Comparison of ENCODE assay signal across 9 mouse cellular contexts in genomic region chr2:157069355-157069735, GRCm38 (mm10). TPM values are rescaled to one million over a fixed set of nuclear protein-coding genes. Genes with fewer than 3 reads are reported as not detected.
DNase-seq lines count a peak whose midpoint lies in the region; ATAC-seq and TF ChIP-seq lines count a peak whose summit lies in the region.
"Had no signal": no experiment of that assay in that cellular context is flagged by ENCODE, and none has a peak within 500 bp of the region (broad histone marks: within the 10 kb centered on the region; RNA-seq: fewer than 3 reads in every experiment).

No protein-coding gene starts in this region.

- H3K9me3 ChIP-seq in forebrain, embryonic 15.5 days: no peaks in the 10 kb centered on the region
- no peaks in the 10 kb centered on the region for H3K9me3 ChIP-seq in limb, embryonic 10.5 days (replicated peaks)

- 0 out of 2 replicates have a peak overlapping the region, but pooled peaks have one; percentile 19 for H3K27ac ChIP-seq in bone marrow, adult 2 months (ENCODE audit: control insufficient read depth, insufficient read depth, low read depth, low read length, poor library complexity)
- H3K27ac ChIP-seq in forebrain, embryonic 15.5 days (replicated peaks): peak overlapping the region; percentile 35
- H3K27ac ChIP-seq in limb, embryonic 10.5 days: peak overlapping the region; percentile 39; the same call in 1 of the 2 replicates
- peak overlapping the region; percentile 72 for H3K27ac ChIP-seq in small intestine, adult 2 months (ENCODE audit: insufficient read depth, low read depth, low read length)

- H3K4me1 ChIP-seq in bone marrow, adult 2 months (ENCODE audit: control insufficient read depth, insufficient read depth, low read length): peaks cover 4% of the 10 kb centered on the region
- peaks cover 95% of the 10 kb centered on the region for H3K4me1 ChIP-seq in forebrain, embryonic 15.5 days
- peaks cover 65% of the 10 kb centered on the region for H3K4me1 ChIP-seq in limb, embryonic 10.5 days
- H3K4me1 ChIP-seq in small intestine, adult 2 months (ENCODE audit: control insufficient read depth, insufficient read depth, insufficient read length, low read length): peaks cover 61% of the 10 kb centered on the region

- 0 out of 2 replicates have a peak overlapping the region, but pooled peaks have one; percentile 0 for H3K4me2 ChIP-seq in forebrain, embryonic 15.5 days (replicated peaks)

- TF ChIP-seq CTCF in bone marrow, adult 2 months (IDR thresholded peaks at IDR 0.05; ENCODE audit: control insufficient read depth, insufficient read depth, low read length): no peak
- TF ChIP-seq CTCF in small intestine, adult 2 months (IDR thresholded peaks at IDR 0.05; ENCODE audit: extremely low read depth, insufficient read length, insufficient replicate concordance, low read depth, low read length): no peak

- peak overlapping the region; percentile 16; the same call in 1 of the 2 replicates for H3K9ac ChIP-seq in forebrain, embryonic 15.5 days (replicated peaks)

- TF ChIP-seq POLR2A in bone marrow, adult 2 months (IDR thresholded peaks at IDR 0.05; ENCODE audit: borderline replicate concordance, control insufficient read depth, low read depth, low read length): no peak
- no peak for TF ChIP-seq POLR2A in small intestine, adult 2 months (IDR thresholded peaks at IDR 0.05; ENCODE audit: low read depth, low read length)

- peak; percentile 59 for DNase-seq in gastrocnemius, postnatal 10 days
- no peak for DNase-seq in gastrocnemius, adult 18-20 months (ENCODE audit: low spot score)
- DNase-seq in limb, embryonic 10.5 days (ENCODE audit: low spot score): no peak
- no peak for DNase-seq in layer of hippocampus, adult 11-12 months (ENCODE audit: low spot score)

- H3K4me3 ChIP-seq in bone marrow, adult 2 months (replicated peaks; ENCODE audit: control insufficient read depth, low read depth, low read length): no peak overlapping the region
- no peak overlapping the region for H3K4me3 ChIP-seq in forebrain, embryonic 15.5 days
- H3K4me3 ChIP-seq in limb, embryonic 10.5 days: no peak overlapping the region
- no peak overlapping the region for H3K4me3 ChIP-seq in small intestine, adult 2 months (ENCODE audit: low read depth, low read length)

- no peak; the same call in 1 of the 2 replicates for ATAC-seq in forebrain, embryonic 15.5 days (replicated peaks)
- ATAC-seq in CD4-positive, CD25-positive, alpha-beta regulatory T cell, adult 4 months: no peak

- no peaks in the 10 kb centered on the region for H3K27me3 ChIP-seq in forebrain, embryonic 15.5 days
- no peaks in the 10 kb centered on the region for H3K27me3 ChIP-seq in limb, embryonic 10.5 days (ENCODE audit: low read depth, poor library complexity, severe bottlenecking)
- H3K27me3 ChIP-seq in small intestine, adult 2 months (ENCODE audit: control insufficient read depth, insufficient read depth, low read length): no peaks in the 10 kb centered on the region
- H3K27me3 ChIP-seq: CH12.LX had no signal

- WGBS in bone marrow, adult 2 months: 27% methylated on average over 3 of the region's 3 CpGs
- WGBS in forebrain, embryonic 15.5 days: 33% methylated on average over 3 of the region's 3 CpGs
- WGBS in limb, embryonic 10.5 days: 59% methylated on average over 3 of the region's 3 CpGs
- 63% methylated on average over 3 of the region's 3 CpGs for WGBS in small intestine, adult 2 months

- peaks cover 8% of the 10 kb centered on the region for H3K36me3 ChIP-seq in forebrain, embryonic 15.5 days
- H3K36me3 ChIP-seq in limb, embryonic 10.5 days: peaks cover 79% of the 10 kb centered on the region
- H3K36me3 ChIP-seq in small intestine, adult 2 months (ENCODE audit: control insufficient read depth, insufficient read depth, low read length): no peaks in the 10 kb centered on the region

RNA-seq across cellular contexts. Expression of gene Soga1, which starts 9.7 kb away (rescaled TPM):
- 10 to 100 TPM; 15.4 to 20.3 TPM for total RNA-seq in gastrocnemius, postnatal 10 days (2021)
- total RNA-seq in gastrocnemius, adult 18-20 months (2021): 1 to 10 TPM; 2.7 to 3.9 TPM
- polyA plus RNA-seq in bone marrow, adult 2 months (2011; ENCODE audit: insufficient read depth, insufficient read length, low replicate concordance, missing spikeins): 3.0 and 5.0 TPM in 2 replicates
- polyA plus RNA-seq in forebrain, embryonic 15.5 days (2015; fragmentation: Nextera tagmentation; extraction: Ambion mirVana): 5.7 and 8.2 TPM in 2 replicates
- 5.3 and 5.7 TPM in 2 replicates for polyA plus RNA-seq in limb, embryonic 10.5 days (2016; fragmentation: Nextera tagmentation; extraction: Ambion mirVana)
- polyA plus RNA-seq in small intestine, adult 2 months (2012; rRNA removed): 4.6 and 6.3 TPM in 2 replicates
- under 1 TPM in 1 of 2 experiments, not detected in 1; 0.16 TPM for polyA plus RNA-seq in CD4-positive, CD25-positive, alpha-beta regulatory T cell, adult 4 months (2017; shearing (Covaris generic))

RNA-seq across cellular contexts. Expression of gene Tldc2, which starts 17.5 kb away (rescaled TPM):
- not detected for total RNA-seq in gastrocnemius, postnatal 10 days (2021)
- not detected for total RNA-seq in gastrocnemius, adult 18-20 months (2021)
- not detected in 2 replicates for polyA plus RNA-seq in bone marrow, adult 2 months (2011; ENCODE audit: insufficient read depth, insufficient read length, low replicate concordance, missing spikeins)
- not detected in 2 replicates for polyA plus RNA-seq in forebrain, embryonic 15.5 days (2015; fragmentation: Nextera tagmentation; extraction: Ambion mirVana)
- polyA plus RNA-seq in limb, embryonic 10.5 days (2016; fragmentation: Nextera tagmentation; extraction: Ambion mirVana): not detected in 2 replicates
- 8.8 and 12.4 TPM in 2 replicates for polyA plus RNA-seq in small intestine, adult 2 months (2012; rRNA removed)
- not detected for polyA plus RNA-seq in CD4-positive, CD25-positive, alpha-beta regulatory T cell, adult 4 months (2017; shearing (Covaris generic))
- total RNA-seq: CH12.LX had no signal

Comparison
In these comparisons a context has a peak if more than half of its experiments do, and no peak if none do; other contexts are left out.
1. H3K27ac ChIP-seq: peak in every context shown above with its lines; median percentile 72 in small intestine, adult 2 months; 39 in limb, embryonic 10.5 days; 35 in forebrain, embryonic 15.5 days; 19 in bone marrow, adult 2 months.